Mouse (Mus musculus) embryonic facial prominence, embryonic 11.5 days (tissue): ENCODE data around the gene Zfhx2. TPM values are rescaled to one million over a fixed set of nuclear protein-coding genes. Genes with fewer than 3 reads are reported as not detected.

Experiments used
- ATAC-seq: fragments of 200-750 bp; cut with Nextera tagmentation; replicated peaks from 2 replicates; pipeline ENCODE4 v1.8.0; 2017; ENCODE audit warnings: low read depth; ENCODE audit not compliant: insufficient number of reproducible peaks, low FRiP score, low TSS enrichment
- DNase-seq: peaks from one replicate; pipeline ENCODE4 v3.0.0-alpha.2; 2015; ENCODE audit warnings: low spot score
- H3K27ac ChIP-seq: fragments of 300-500 bp; sonication (generic); replicated peaks from 2 replicates; pipeline ENCODE4 v1.5.1; 2014; ENCODE audit warnings: mild to moderate bottlenecking, low read depth, low read length, control low read depth
- H3K27me3 ChIP-seq: fragments of 300-500 bp; sonication (generic); 2 replicates; pipeline ENCODE4 v1.6.1; 2014; ENCODE audit warnings: mild to moderate bottlenecking, low read length, moderate library complexity, mixed read lengths; ENCODE audit not compliant: control insufficient read depth, insufficient read depth
- H3K36me3 ChIP-seq: fragments of 300-500 bp; sonication (generic); replicated peaks from 2 replicates; pipeline ENCODE4 v1.6.1; 2014; ENCODE audit warnings: low read depth, mild to moderate bottlenecking, low read length, moderate library complexity, mixed read lengths; ENCODE audit not compliant: control insufficient read depth, insufficient read depth
- H3K4me1 ChIP-seq: fragments of 300-500 bp; sonication (generic); 2 replicates; pipeline ENCODE4 v1.6.1; 2014; ENCODE audit warnings: low read length, mixed read lengths; ENCODE audit not compliant: control insufficient read depth, insufficient read depth
- H3K4me2 ChIP-seq: fragments of 300-500 bp; sonication (generic); 2 replicates; pipeline ENCODE4 v1.6.1; 2014; ENCODE audit warnings: low read depth, mild to moderate bottlenecking, control low read depth, low read length, moderate library complexity
- H3K4me3 ChIP-seq: fragments of 300-500 bp; sonication (generic); 2 replicates; pipeline ENCODE4 v1.5.1; 2014; ENCODE audit warnings: low read depth, low read length, control low read depth
- H3K9ac ChIP-seq: fragments of 300-500 bp; sonication (generic); replicated peaks from 2 replicates; pipeline ENCODE4 v1.6.1; 2014; ENCODE audit warnings: mild to moderate bottlenecking, control low read depth, low read length
- H3K9me3 ChIP-seq: fragments of 300-500 bp; sonication (generic); replicated peaks from 2 replicates; pipeline ENCODE4 v1.6.1; 2016; ENCODE audit warnings: mild to moderate bottlenecking, low read length, inconsistent platforms, mixed read lengths; ENCODE audit not compliant: control insufficient read depth
- WGBS: fragments of 180-500 bp; shearing (Covaris S2); extraction: QIAGEN DNeasy Blood & Tissue Kit; methylation state at CpG from one replicate; pipeline ENCODE4 v1.1.7; 2014; 5-methylcytosine and 5-hydroxymethylcytosine counted together
- polyA plus RNA-seq: library from polyadenylated mRNA; unstranded; fragments of >200 nt; fragmentation: Nextera tagmentation; extraction: Ambion mirVana; gene quantifications from 2 replicates; pipeline ENCODE4 v1.2.1, GENCODE M21; 2014

Zfhx2 gene
- polyA plus RNA-seq, 1 experiment from 2014 or later, result 4.5 TPM

GRCm38 (mm10) chr14:55118852-55119251, 26.7 kb upstream of the Zfhx2 start:
- H3K27me3 ChIP-seq, result peaks cover 26% of the 10 kb centered on the region
- no peak overlapping the region for H3K9ac ChIP-seq
- H3K9me3 ChIP-seq, result no peaks in the 10 kb centered on the region
- WGBS, result 85% methylated on average over 4 of the region's 4 CpGs
- H3K4me1 ChIP-seq, result peaks cover 3% of the 10 kb centered on the region
- no peak overlapping the region for H3K4me3 ChIP-seq
- no peak overlapping the region for H3K27ac ChIP-seq
- DNase-seq (no peak), ATAC-seq (no peak)
- no peaks in the 10 kb centered on the region for H3K36me3 ChIP-seq
- no peak overlapping the region for H3K4me2 ChIP-seq

- DNase-seq, result no peak
- Histone ChIP-seq H3K36me3 (no peaks in the 10 kb centered on the region), H3K4me1 (peaks cover 3% of the 10 kb centered on the region), H3K27ac (no peak within 1 kb of the TSS), H3K27me3 (peaks cover 37% of the 10 kb centered on the region), H3K4me3 (peak within 1 kb of the TSS; percentile 58), H3K9me3 (no peaks in the 10 kb centered on the region), H3K4me2 (peak within 1 kb of the TSS; percentile 100), H3K9ac (0 out of 2 replicates have a peak within 1 kb of the TSS, but pooled peaks have one; percentile 6)
- WGBS, result 2% methylated on average over 21 of the region's 21 CpGs
- no peak for ATAC-seq
These were observed 24.5 kb upstream of the Zfhx2 start, which contains the start of gene Jph4 for GRCm38 (mm10) chr14:55116425-55117200. Gene Jph4, minus strand, starts transcription at chr14:55116935.

- H3K9me3 ChIP-seq, result no peaks in the 10 kb centered on the region
- H3K4me1 ChIP-seq, result peaks cover 3% of the 10 kb centered on the region
- H3K4me2 ChIP-seq, result peak overlapping the region; percentile 100
- peak overlapping the region; percentile 58 for H3K4me3 ChIP-seq
- 0% methylated on average over 8 of the region's 8 CpGs for WGBS
- DNase-seq, result no peak
- H3K9ac ChIP-seq, result 0 out of 2 replicates have a peak overlapping the region, but pooled peaks have one; percentile 6
- H3K27me3 ChIP-seq, result peaks cover 37% of the 10 kb centered on the region
- no peak overlapping the region for H3K27ac ChIP-seq
- ATAC-seq, result no peak
- no peaks in the 10 kb centered on the region for H3K36me3 ChIP-seq
These were observed 23.7 kb upstream of the Zfhx2 start for GRCm38 (mm10) chr14:55115846-55116245.

- WGBS, result 0% methylated on average over 69 of the region's 78 CpGs
These were observed 22.9 kb upstream of the Zfhx2 start for GRCm38 (mm10) chr14:55114759-55115701.

GRCm38 (mm10) chr14:55113975-55114645, 22.0 kb upstream of the Zfhx2 start:
- H3K9me3 ChIP-seq, result no peaks in the 10 kb centered on the region
- DNase-seq (no peak), ATAC-seq (no peak)
- H3K36me3 ChIP-seq, result no peaks in the 10 kb centered on the region
- H3K27me3 ChIP-seq, result peaks cover 40% of the 10 kb centered on the region
- WGBS, result 4% methylated on average over 25 of the region's 26 CpGs
- H3K4me3 ChIP-seq, result peak overlapping the region; percentile 58
- peak overlapping the region; percentile 100 for H3K4me2 ChIP-seq
- H3K9ac ChIP-seq, result peak overlapping the region; percentile 60
- peaks cover 3% of the 10 kb centered on the region for H3K4me1 ChIP-seq
- no peak overlapping the region for H3K27ac ChIP-seq

More at GRCm38 (mm10) chr14:55114759-55115701, 22.9 kb upstream of the Zfhx2 start:
- Histone ChIP-seq H3K27me3 (peaks cover 39% of the 10 kb centered on the region), H3K9ac (peak overlapping the region; percentile 60), H3K9me3 (no peaks in the 10 kb centered on the region), H3K36me3 (no peaks in the 10 kb centered on the region), H3K4me2 (peak overlapping the region; percentile 100), H3K4me1 (peaks cover 3% of the 10 kb centered on the region), H3K27ac (no peak overlapping the region), H3K4me3 (peak overlapping the region; percentile 58)
- DNase-seq (peak; percentile 62), ATAC-seq (peak; percentile 59)

GRCm38 (mm10) chr14:55113351-55113974, 21.3 kb upstream of the Zfhx2 start:
- H3K9me3 ChIP-seq, result no peaks in the 10 kb centered on the region
- DNase-seq (no peak), ATAC-seq (no peak)
- H3K4me2 ChIP-seq, result no peak overlapping the region
- H3K27me3 ChIP-seq, result peaks cover 40% of the 10 kb centered on the region
- no peak overlapping the region for H3K27ac ChIP-seq
- H3K9ac ChIP-seq, result no peak overlapping the region
- WGBS, result 69% methylated on average over 51 of the region's 51 CpGs
- no peaks in the 10 kb centered on the region for H3K36me3 ChIP-seq
- H3K4me3 ChIP-seq, result no peak overlapping the region
- H3K4me1 ChIP-seq, result peaks cover 6% of the 10 kb centered on the region

- no peak for DNase-seq
- Histone ChIP-seq H3K9ac (no peak overlapping the region), H3K4me1 (peaks cover 8% of the 10 kb centered on the region), H3K4me3 (no peak overlapping the region), H3K36me3 (no peaks in the 10 kb centered on the region), H3K27ac (no peak overlapping the region), H3K9me3 (no peaks in the 10 kb centered on the region), H3K4me2 (no peak overlapping the region), H3K27me3 (peaks cover 34% of the 10 kb centered on the region)
- ATAC-seq, result no peak
- WGBS, result 90% methylated on average over 2 of the region's 2 CpGs
These were observed 19.6 kb upstream of the Zfhx2 start for GRCm38 (mm10) chr14:55111720-55112119.
